Mouse (Mus musculus) heart, adult 8-10 months (tissue): Measurements from ENCODE around the gene Spata32. TPM values are rescaled to one million over a fixed set of nuclear protein-coding genes. Genes with fewer than 3 reads are reported as not detected.
A peak's percentile ranks its signal among the peaks of the same experiment; 100 is the strongest.

Experiments used
- DNase-seq: peaks from one replicate; pipeline ENCODE4 v3.0.0; 2022; ENCODE audit warnings: low spot score
- total RNA-seq, 4 experiments: library from RNA; stranded (reverse); gene quantifications; 2 replicates each; pipeline ENCODE4 v1.2.4; 2022

Spata32 gene
- total RNA-seq, 4 experiments from 2014 or later, result not detected

DNA sequence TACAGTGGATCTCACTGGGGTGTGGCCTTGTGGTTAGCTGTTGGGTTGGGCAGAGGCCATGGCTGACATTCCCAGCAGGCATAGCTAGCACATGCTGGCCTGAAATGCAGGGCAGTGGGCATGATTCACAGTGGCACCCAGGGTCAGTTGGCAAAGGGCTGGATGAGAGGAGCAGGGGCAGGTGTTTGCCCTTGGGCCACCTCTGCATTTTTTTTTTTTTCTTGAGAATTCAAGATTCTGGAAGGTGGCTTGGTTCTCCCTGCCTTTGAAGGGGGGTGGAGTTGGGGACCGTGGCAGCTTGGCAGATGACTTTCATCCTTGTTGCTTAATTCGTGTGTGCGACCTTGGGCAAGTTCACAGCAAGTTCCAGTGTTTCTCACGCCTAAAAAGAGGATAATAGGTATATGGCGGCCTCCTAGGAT is 43.8 kb downstream of the Spata32 start:
- no peak for DNase-seq

DNA sequence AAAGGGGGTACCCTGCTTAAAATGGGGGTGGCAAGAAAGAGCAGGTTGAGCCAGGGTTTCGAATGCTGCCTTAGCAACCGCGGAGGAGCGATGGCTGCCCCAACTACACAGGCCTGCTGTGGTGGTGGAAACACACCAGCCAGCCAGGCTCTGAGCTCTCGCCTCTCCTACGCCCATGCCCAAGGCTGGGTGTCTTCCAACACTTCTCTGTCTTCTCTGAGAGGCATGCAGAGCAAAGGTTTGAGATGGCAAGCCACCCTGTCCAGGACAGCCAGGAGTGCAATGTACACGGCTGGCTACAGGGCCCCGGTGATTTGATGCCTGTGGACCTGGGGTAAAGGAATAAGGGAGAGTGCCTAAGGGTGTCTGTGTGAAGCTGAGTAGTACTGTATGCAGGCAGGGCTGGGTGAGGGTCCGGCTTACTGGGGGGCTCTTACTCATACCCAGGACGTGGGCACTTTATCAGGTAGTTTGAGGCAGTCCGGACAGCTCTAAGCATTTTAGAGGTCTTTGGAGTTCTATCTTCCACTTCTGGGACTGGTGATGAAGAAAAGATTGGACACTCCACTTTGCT is 44.4 kb downstream of the Spata32 start:
- DNase-seq, result no peak

DNA sequence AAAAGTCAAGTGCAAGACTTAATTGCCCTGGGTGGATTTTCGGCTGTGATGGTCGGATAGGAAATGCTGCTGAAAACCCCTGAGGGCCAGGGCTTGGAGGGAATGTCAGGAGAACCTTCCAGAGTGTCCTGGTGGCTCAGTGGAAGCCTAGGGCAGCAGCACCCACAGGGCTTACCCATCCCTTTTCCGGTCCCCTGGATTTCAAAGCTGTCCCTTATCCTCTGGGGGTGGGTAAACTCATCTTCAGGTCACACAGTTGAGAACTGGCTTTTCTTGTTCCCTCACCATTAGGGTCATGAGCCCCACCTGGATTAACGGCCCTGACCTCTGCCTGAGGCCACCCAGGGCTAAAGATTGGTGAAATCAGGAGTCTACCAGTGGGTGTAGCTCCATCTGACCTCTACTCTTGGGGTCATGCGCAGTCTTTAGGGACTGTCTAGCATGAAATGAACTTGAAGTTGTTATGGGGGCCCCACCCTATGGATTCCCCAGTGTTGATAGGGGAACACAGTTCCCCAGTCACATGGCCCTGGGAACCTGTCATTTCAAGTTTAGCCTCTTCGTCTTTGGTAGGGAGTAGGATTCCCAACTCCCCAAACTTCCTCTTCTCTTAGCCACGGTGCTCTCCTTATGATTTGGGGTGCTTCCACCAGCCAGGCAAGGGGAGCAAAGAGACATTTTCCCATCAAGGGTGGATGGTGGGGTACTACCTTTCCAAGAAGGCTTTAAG is 45.0 kb downstream of the Spata32 start:
- DNase-seq, result no peak

DNA sequence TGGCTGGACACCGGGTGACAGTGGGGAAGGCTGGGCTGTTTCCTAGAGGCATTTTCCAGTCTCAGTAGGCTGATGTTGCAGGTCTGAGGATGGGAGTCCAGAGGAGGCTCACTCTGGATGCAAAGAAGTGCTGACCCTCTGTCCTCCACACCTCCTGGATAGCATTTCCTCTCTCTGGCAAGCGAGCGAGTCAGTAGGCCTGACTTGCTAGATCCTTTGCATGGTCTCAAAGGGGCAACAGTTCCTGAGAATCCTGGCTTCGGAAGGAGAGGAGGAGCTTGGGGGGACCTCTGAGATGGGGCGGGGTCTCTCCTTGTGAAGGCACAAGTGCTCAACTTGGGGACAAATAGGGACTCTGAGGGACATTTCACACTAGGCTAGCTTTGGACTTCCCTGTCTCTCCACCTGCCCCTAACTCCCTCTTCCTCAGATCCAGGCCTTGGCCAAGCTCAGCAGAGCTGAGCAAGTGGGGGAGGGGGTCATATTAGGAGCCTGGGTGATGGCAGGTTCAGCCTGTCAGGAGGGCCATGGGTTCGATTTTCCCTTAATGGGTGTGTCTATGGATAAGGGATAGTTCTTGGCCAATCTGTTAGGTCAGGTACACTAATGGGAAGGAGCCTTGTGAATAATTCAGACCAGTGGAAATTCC is 45.7 kb downstream of the Spata32 start:
- DNase-seq, result no peak

DNA sequence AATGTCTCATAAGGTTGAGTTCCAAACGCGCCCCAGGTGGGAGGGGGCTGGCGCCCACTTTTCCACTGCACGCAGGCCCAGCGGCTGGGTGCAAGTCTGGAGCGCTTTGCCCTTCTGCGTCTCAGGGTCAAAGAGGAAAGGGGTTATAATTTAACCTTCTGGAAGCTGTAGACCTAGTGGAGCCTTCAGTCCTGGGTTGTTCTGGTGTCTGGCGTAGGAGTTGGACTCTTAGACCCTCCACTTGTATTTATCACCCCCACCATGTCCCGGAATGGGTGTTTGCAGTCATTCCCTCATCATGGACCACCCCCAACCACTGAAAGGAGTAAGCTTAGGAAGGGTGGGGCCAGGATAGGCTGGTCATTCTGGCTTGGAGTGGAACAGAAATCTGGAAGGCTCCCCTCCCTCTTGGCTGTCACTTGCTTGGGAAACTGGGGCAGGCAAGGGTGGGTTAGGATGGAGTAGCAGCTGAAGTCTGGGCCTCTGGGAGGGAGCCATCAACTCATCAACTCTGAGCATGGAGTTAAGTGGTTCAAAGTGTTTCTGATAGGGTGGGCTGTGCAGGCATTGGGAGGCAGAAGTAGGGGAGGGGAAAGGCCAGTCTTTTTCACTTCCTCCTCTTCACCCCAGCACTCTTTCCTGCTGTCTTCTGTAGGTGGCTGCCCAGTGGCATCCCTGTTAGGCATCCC is 46.4 kb downstream of the Spata32 start:
- peak; percentile 56 for DNase-seq

DNA sequence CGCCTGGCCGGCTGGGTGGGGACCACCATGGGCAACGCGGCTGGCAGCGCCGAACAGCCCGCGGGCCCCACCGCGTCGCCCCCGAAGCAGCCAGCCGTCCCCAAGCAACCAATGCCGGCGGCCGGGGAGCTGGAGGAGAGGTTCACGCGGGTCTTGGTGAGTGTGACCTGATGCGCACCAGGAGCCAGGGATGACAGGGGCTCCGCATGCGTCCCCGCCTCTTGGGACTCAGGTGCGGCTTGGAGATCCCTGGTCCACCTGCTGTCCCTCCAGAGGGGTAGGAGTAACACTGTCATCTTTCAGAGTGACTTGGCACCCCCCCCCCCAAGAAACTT is 47.0 kb downstream of the Spata32 start:
- no peak for DNase-seq

DNA sequence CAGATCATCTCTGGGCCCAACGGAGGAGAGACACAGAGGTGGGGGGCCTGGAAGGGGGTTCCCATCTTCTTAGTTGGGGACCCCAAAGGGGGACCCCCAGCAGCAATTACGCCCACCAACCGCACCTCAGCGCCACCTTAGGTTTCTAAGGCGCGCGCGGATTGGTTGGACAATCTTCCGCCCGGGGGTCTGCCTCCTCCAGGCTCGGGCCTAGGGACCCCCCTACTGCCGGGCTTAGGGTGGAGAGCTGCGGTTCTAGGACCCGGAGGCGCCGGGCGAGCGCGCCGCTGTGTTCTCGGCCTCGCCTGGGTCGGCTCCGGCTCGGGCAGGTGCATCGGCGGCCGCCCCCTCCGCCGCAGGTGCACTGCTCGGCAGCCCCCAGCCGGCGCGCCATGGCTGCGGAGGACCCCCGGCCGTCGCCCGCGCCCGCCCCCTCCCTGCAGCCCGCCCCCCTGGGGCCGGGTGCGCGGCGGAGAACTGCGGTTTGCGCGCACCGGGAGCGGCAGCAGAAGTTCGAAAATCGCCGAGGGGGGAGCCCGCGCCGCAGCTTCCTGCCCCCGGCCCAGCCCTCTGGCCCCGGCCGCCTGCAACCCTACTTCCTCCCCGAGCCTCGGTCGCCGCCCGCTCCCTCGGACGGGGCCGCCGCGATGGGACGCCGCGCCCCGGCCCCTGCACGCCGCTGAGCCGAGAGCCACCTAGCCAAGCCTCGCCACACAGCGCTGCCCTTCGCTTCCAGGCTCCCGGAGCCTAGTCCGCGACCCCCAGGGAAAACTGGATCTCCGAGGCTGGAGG is 47.5 kb downstream of the Spata32 start, which contains the start of gene Fmnl1:
Gene Fmnl1, plus strand, starts transcription at position 614 of the 792 bp plus-strand sequence.
- DNase-seq, result peak; percentile 51

DNA sequence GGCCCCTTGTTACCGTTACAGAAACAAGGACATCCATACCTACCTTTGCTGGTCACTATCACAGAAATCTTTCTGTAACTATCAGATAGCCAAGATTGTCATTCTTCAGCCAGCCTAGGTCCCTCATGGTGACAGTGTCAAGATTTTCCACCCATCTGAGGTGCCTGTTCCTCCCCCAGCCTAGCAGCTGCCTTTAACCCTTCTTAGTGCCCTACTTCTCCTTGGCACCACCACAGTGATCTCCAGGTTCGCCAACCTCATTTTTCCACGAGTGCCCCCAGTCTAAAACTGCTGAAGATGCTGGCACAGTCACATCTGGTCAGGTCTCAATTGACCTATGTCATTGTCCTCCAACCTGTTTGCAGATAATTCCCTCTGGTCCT is 48.1 kb downstream of the Spata32 start:
- DNase-seq, result no peak

DNA sequence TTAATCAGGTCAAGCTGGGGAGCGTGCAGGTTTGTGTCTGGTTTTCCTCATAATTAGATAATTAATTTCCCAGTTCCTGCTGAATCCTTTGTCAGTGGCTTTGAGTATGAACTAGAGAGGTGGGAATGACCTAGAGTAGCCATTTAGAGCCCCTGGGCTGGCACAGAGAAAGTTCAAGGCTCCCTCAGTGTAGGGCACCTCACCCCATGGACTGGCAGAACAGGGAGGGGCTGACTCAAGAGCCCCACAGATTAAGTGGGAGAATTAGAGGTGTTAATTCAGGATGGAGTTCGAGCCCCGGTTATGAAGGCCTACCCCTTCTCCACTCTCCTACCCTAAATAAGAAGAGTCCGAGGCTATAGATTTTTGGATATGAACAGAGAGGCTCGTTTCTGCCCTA is 48.6 kb downstream of the Spata32 start:
- no peak for DNase-seq

DNA sequence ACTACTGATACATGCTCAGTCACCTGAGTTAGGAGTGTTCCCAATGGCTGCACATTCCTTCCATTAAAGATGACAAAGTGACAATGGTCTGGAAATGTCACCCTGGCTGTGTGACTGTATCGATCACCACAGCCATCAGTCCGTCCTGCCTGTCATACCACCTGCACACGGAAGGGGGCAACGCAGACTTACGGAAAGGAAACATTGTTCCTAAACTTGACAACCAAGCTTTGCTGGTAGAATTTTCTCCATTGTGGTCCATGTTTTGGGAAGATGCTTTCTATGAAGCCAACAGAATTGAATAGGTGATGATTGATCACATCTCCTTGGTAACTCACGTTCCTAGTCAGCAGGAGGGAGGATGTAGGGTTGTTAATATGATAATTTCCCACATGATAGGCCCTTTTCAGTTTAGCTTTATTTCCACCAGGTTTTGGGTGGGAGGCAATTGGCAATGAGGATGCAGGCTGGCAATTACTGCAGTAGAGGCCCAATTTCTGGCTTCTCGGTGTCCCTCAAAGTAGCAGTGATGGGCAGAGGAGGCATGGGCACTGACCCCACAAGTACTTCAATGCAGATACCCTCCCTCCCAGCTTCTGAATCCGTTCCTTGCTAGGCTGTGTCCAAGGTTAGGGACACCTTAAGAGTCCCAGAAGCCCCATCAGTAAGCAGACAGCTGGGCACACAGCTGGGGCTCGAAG is 49.4 kb downstream of the Spata32 start:
- DNase-seq, result peak; percentile 82

DNA sequence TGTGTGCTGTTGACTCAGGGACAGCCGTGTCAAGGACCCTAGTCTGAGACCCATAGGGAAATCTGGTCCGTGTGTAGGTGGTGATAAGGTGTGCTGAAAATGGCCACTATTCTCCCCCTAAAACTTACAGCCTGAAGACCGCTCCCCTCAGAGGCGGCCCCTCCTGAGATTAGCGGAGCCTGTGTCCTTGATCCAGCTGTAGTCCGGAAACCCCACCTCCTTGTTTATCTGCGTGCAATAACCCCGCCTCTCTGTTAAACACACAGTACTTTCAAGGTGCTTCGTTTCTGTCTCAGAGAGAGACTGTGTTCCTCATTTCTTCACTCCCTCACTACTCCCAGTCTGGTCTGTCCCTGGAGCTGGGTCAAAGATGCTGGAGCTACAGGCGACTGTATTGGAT is 53.8 kb downstream of the Spata32 start:
- no peak for DNase-seq

DNA sequence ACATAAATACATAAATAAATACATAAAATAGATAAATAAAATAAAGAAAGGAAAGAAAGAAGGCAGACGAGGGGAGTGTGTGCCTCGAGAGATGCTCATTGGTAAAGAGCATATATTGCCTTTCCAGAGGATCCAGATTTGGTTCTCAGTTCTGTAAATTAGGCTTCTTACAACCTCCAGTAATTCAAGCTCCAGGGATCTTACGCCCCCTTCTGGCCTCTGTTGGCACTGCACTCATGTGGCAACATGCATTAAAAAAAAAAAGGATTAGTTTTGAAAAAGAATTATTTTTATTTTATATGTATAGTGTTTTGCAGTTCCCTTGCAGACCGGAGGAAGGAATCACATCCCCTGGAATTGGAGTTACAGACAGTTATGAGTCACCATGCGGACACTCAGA is 56.1 kb downstream of the Spata32 start:
- no peak for DNase-seq

DNA sequence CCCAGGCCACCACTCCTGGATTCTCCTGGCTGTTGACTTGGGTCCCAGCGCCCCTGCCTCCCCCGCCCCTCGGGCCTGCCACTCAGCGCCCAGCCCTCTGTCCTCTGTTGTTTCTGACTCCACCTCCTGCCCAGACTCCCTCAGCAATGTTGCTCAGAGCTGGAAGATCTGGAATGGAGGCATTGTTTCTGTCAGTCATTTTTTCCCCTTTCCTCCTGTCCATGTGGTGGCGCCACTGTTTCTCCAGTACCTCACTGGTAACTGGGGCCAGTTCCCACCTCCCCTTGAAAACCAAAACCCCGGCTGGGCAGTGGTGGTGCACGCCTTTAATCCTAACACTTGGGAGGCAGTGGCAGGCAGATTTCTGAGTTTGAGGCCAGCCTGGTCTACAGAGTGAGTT is 56.8 kb downstream of the Spata32 start:
- DNase-seq, result no peak

DNA sequence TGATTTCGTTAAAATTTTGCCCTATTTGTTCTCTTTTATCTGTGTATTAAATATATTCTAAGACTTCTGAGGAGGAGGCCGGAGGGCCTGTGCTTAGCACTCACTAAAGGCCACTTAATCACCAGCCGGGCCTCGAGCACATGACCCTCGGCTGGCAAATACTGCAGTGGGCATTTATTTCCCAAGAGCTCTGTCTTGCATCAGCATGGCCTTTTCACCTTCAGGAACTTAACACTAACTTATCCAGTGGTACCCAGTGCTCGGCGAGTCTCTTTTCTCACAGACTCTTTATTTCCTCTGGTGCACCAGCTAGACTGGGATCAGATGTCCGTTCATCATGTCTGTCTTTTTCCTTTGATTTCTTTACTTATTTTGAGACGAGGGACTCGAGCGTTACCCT is 57.5 kb downstream of the Spata32 start:
- no peak for DNase-seq

DNA sequence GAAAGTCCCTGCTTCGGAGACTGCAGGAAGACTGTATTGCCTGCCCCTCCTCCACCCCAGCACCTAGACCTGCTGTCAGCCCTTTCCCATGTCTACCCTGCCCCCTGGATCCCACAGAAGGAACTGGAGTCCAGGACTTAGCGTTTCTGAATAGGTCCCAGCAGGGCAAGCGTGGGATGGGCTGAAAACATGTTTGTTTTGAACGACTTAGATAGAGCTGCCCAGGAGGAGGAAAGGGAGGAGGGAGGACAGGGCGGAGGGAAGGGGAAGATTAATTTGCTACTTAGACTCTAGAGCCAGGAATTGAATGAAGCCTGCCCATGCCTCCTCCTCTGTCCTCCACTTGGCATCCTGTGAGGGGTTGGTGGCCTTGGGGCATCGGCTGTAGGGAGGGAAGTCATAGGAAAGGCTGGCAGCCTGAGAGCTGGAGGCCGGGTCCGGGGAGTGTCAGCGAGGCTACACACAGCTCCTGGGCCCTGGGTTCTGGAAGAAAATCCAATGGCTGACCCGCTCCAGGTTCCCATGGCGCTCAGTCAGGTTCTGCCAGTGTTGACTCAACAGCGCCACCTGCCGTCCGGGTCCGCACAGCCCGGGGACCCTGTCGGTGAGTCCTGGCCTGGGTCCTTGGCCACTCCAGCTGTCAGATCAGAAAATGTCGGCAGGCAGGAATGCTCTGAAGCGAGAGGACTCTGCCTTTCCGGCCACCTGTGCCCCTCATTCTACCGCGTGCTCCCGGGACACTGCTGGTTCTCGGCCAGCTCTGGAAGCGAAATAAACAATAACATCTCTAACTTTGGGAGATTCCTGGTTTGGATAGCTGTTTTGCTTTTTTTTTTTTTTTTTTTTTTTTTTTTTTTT is 59.4 kb downstream of the Spata32 start:
- DNase-seq, result peak; percentile 96

Other genes starting within 250 kb of the Spata32 start
- gene Nmt1, start 190.2 kb downstream of the Spata32 start, total RNA-seq, result 10 to 100 TPM; 67.2 to 74.7 (median 70.0) TPM
- gene Dcakd, start 190.1 kb downstream of the Spata32 start, total RNA-seq, result 10 to 100 TPM; 54.2 to 95.5 (median 77.9) TPM
- 10 to 100 TPM; 10.7 to 19.1 (median 12.1) TPM for gene Plcd3, start 116.8 kb downstream of the Spata32 start, total RNA-seq
- 10 to 100 TPM; 24.1 to 39.8 (median 32.0) TPM for gene Acbd4, start 116.8 kb downstream of the Spata32 start, total RNA-seq
- gene Hexim1, start 102.2 kb downstream of the Spata32 start, total RNA-seq, result 10 to 100 TPM; 15.9 to 18.6 (median 17.0) TPM
- 1 to 10 TPM; 1.2 to 2.0 (median 1.9) TPM for gene Hexim2, start 86.0 kb downstream of the Spata32 start, total RNA-seq
- 10 to 100 TPM in 3 of 4 experiments, 1 to 10 TPM in 1; 9.3 to 20.1 (median 13.2) TPM for gene Fmnl1, start 47.3 kb downstream of the Spata32 start, total RNA-seq
- not detected for gene 1700023F06Rik, start 9.9 kb downstream of the Spata32 start, total RNA-seq
- gene Map3k14, start 49.0 kb upstream of the Spata32 start, total RNA-seq, result 1 to 10 TPM; 2.7 to 3.9 (median 3.6) TPM
- 10 to 100 TPM; 11.9 to 20.4 (median 13.3) TPM for gene Arhgap27, start 145.3 kb upstream of the Spata32 start, total RNA-seq
- gene Plekhm1, start 194.3 kb upstream of the Spata32 start, total RNA-seq, result 10 to 100 TPM; 11.0 to 12.5 (median 11.6) TPM